ENCODE assay signal across 28 mouse cellular contexts in the genomic region with DNA sequence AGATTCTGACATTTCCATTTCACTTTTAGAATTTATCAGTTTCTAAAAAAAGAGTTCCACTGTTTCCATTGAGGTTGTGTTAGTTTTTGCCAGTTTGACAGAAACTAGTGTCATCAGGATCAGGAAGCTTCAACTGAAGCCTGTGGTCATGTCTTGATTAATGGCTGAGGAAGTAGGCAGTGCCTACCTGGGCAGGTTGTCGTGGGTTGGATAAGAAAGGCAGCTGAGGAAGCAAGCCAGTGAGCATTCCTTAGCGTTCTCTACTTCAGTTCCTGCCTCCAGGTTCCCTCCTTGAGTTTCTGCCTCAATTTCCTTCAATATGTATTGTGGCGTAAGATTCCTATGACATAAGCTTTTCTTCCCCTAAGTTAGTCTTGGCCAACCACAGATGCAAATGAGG. TPM values are rescaled to one million over a fixed set of nuclear protein-coding genes. Genes with fewer than 3 reads are reported as not detected.
A peak's percentile ranks its signal among the peaks of the same experiment; 100 is the strongest.
DNase-seq lines count a peak whose midpoint lies in the region; ATAC-seq lines count a peak whose summit lies in the region.
"Had no signal": no experiment of that assay in that cellular context is flagged by ENCODE, and none has a peak within 500 bp of the region (broad histone marks: within the 10 kb centered on the region; RNA-seq: fewer than 3 reads in every experiment).

No protein-coding gene starts in this region.

- no peaks in the 10 kb centered on the region for H3K27me3 ChIP-seq in splenic B cell, adult 2 months (ENCODE audit: control insufficient read depth, insufficient read depth, low read length, poor library complexity, severe bottlenecking)
- H3K27me3 ChIP-seq: embryonic facial prominence, embryonic 13.5 days; forebrain, embryonic 12.5 days; forebrain, embryonic 15.5 days; heart, embryonic 12.5 days; heart, embryonic 15.5 days; hindbrain, embryonic 12.5 days; hindbrain, embryonic 15.5 days had no signal

- peak; percentile 71 for ATAC-seq in common myeloid progenitor, adult 5-6 weeks (replicated peaks; ENCODE audit: low read depth, poor library complexity, severe bottlenecking)
- peak; percentile 33 for ATAC-seq in megakaryocyte, adult 5-6 weeks (ENCODE audit: poor library complexity, severe bottlenecking)
- ATAC-seq in megakaryocyte-erythroid progenitor cell, adult 5-6 weeks (replicated peaks; ENCODE audit: low FRiP score, low TSS enrichment, poor library complexity, severe bottlenecking), result no peak
- ATAC-seq: forebrain, embryonic 15.5 days; intestine, postnatal 0 days had no signal

- no peaks in the 10 kb centered on the region for H3K36me3 ChIP-seq in splenic B cell, adult 2 months (ENCODE audit: control insufficient read depth, insufficient read depth, low read length, poor library complexity, severe bottlenecking)
- H3K36me3 ChIP-seq: embryonic facial prominence, embryonic 10.5 days; embryonic facial prominence, embryonic 13.5 days; forebrain, embryonic 12.5 days; forebrain, embryonic 15.5 days; heart, embryonic 12.5 days; heart, embryonic 15.5 days; hindbrain, embryonic 12.5 days; hindbrain, embryonic 15.5 days had no signal

- peak; percentile 25 for DNase-seq in A20 (ENCODE audit: low read depth, low spot score)
- peak; percentile 35 for DNase-seq in splenic B cell, adult 2 months (ENCODE audit: low read depth, low spot score)
- no peak for DNase-seq in thymus, postnatal 14 days
- DNase-seq in frontal cortex, postnatal 36 days (ENCODE audit: low spot score in 2 of 2), result no peak
- DNase-seq: adrenal gland, adult 2 months; adrenal gland, postnatal 14 days; cerebellum, adult 11 months; cerebellum, adult 2 months; cerebellum, adult 9-11 months; cerebellum, postnatal 25 days; embryo, embryonic 11 days; gastrocnemius, postnatal 10 days; gastrocnemius, postnatal 36 days; heart, adult 18-20 months; heart, postnatal 10 days; heart, postnatal 4 days had no signal

RNA-seq across cellular contexts. Expression of gene Eif3m, which starts 31.1 kb away (rescaled TPM):
- 351 and 353 TPM in 2 replicates for total RNA-seq in common myeloid progenitor, adult 5-6 weeks (2017)
- 267 and 274 TPM in 2 replicates for total RNA-seq in megakaryocyte, adult 5-6 weeks (2015)
- 165 and 245 TPM in 2 replicates for total RNA-seq in megakaryocyte, adult 5-6 weeks (2017)
- total RNA-seq in megakaryocyte-erythroid progenitor cell, adult 5-6 weeks (2014; fragmentation: Nextera tagmentation), result 374 and 410 TPM in 2 replicates
- 379 and 415 TPM in 2 replicates for total RNA-seq in megakaryocyte-erythroid progenitor cell, adult 5-6 weeks (2017)

Comparison
In these comparisons a context has a peak if more than half of its experiments do, and no peak if none do; other contexts are left out.
1. DNase-seq: peak in A20 (single experiment) and splenic B cell, adult 2 months (single experiment); none in thymus, postnatal 14 days (single experiment) and frontal cortex, postnatal 36 days (0 of 2).